Mouse (Mus musculus) ES-Bruce4 (cell line): ENCODE results near the gene Brd2.

Experiments used
- CTCF ChIP-seq: IDR thresholded peaks from one replicate; pipeline ENCODE4 v1.8.1; 2011; ENCODE audit warnings: low read depth, low read length
- EP300 ChIP-seq: IDR thresholded peaks from 2 replicates; pipeline ENCODE4 v1.6.1; 2011; ENCODE audit warnings: low read depth, low read length; ENCODE audit not compliant: insufficient read depth
- POLR2A ChIP-seq: IDR thresholded peaks from one replicate; pipeline ENCODE4 v1.8.1; 2011; ENCODE audit warnings: low read length; ENCODE audit not compliant: insufficient read depth

DNA sequence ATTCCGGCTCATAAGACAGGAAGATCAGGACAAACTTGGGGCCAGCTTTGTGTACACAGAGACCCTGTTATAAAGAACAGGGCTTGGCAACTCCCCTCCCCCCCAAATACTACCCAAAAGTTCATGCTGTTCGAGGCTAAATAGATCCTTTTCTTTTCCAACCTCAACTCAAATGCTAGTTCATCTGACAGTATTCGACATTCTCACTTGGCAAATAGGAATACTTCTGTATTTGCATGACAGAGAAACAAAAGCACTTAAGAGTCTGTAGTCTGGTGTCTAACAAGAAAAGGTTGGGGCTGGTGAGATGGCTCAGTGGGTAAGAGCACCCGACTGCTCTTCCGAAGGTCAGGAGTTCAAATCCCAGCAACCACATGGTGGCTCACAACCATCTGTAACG is 14.0 kb downstream of the Brd2 start:
- TF ChIP-seq CTCF, result no peak
- no peak for TF ChIP-seq POLR2A
- no peak for TF ChIP-seq EP300
